Mouse (Mus musculus): ENCODE measurements around the gene Phtf2. TPM values are rescaled to one million over a fixed set of nuclear protein-coding genes. Genes with fewer than 3 reads are reported as not detected.
A peak's percentile ranks its signal among the peaks of the same experiment; 100 is the strongest.

The Phtf2 gene
- total RNA-seq, 2 experiments from 2014 or later, result 14.9 to 23.1 TPM

DNA sequence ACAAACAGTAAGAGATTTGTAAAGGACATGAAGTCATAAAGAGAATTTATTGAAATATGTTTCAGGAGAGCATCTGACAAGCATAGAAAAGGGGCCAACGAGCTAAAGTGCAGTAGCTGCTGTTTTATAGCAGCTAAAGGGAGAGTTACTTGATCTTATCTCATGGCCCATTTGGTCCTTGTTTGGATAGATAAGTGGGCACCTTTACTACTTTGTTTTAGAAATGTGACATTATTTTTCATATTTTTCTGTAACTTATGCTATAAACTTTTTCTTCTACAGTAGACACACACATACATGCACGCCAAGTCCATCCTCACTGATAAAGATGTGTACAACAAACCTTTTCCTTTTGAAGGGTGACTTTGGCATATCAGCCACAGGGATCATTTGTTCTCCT is 23.5 kb upstream of the Phtf2 start:
- Histone ChIP-seq H3K4me3 (no peak overlapping the region), H3K27ac (no peak overlapping the region)
- intact Hi-C loops (cut with DNase I), result no loop called here
- TF ChIP-seq CTCF (IDR thresholded peaks at IDR 0.05), result no peak
- no peak for DNase-seq (ENCODE audit: extremely low spot score in 1 of 2, low spot score in 2 of 2)

DNA sequence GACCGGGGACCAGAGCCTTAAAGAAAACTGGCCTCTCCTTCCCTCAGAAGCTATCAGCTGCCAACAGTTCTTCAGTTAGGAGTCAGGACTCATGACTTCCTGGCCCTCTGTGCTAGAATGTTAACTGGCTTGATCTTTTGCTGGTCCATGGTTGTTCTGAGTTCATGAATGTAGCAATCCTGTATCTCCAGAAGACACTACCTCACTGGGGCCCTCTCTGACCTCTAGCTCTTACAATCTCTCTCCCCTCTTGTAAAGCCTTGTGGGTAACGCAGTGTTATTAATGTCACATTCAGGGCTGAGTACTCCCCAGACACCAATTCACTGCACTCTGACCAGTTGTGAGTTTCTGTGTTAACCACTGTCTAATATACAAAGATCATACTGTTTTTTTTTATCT is 22.7 kb upstream of the Phtf2 start:
- H3K27ac ChIP-seq, result no peak overlapping the region
- intact Hi-C loops (cut with DNase I), result no loop called here
- DNase-seq (ENCODE audit: extremely low spot score in 1 of 2, low spot score in 2 of 2), result no peak
- no peak overlapping the region for H3K4me3 ChIP-seq
- no peak for TF ChIP-seq CTCF (IDR thresholded peaks at IDR 0.05)

DNA sequence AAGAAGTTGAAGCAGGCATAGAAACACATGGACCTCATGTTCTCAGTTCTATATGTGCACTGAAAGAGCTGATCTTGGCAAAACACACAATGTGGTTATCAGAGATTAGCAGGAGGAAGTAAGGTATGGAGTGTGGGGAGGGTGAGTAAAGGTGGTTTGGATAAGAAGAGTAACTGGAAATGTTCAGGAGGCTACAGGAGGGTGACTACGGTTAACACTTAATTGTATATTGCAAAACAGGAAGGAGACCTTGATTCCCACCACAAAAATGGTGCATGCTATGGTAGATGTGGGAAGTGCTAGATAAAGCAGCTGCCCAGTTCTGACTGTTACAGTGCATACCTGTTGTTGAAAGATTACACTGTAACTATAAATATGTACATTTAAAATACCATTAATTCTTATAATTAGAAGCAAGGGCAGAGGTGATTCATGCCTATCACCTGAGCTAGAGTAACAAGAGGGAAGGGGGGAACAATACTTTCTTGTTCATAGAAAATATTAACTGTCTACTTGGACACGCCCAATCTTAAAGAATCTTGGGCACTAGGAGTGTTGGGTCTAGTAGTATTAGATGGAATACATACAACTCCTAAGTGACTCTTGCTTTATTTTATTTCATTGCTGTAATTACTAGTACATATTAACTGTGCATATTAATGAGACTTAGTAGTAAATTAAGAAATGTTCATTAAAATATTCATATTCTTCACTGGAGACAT is 15.7 kb upstream of the Phtf2 start:
- no peak for TF ChIP-seq CTCF (IDR thresholded peaks at IDR 0.05)
- DNase-seq (ENCODE audit: extremely low spot score in 1 of 2, low spot score in 2 of 2), result no peak
- intact Hi-C loops (cut with DNase I), result no loop called here
- Histone ChIP-seq H3K27ac (no peak overlapping the region), H3K4me3 (no peak overlapping the region)

DNA sequence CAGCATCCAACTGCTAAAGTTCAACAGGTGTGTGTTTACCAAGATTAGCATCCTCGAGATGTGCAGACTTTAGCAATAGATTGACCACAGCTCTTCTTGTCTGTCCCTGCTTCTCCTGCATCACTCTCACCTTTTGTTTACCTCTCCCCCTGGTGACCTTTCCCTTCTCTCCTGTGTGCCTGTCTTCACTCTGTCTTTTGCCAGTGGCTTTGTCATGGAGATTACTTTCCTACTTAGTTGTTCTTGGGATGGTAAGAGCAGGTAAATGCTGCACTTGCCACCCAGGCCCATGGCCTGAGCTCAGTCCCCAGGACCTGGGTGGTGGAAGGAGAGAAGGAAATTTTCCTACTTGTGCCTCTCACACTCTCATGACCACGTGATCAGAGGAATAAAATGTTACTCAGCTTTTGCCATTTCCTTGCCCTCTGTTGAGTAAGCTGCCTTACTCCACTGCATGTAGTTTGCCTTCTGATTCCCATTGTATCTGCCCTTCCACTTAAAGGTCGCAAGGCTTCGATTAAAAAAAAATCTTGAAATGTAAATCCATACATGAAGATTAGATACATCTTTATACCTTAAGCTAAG is 2.2 kb upstream of the Phtf2 start:
- TF ChIP-seq CTCF (IDR thresholded peaks at IDR 0.05), result no peak
- no peak for DNase-seq (ENCODE audit: extremely low spot score in 1 of 2, low spot score in 2 of 2)
- intact Hi-C loops (cut with DNase I), result no loop called here
- no peak overlapping the region for H3K27ac ChIP-seq
- no peak overlapping the region; the same call in 1 of the 2 replicates for H3K4me3 ChIP-seq

DNA sequence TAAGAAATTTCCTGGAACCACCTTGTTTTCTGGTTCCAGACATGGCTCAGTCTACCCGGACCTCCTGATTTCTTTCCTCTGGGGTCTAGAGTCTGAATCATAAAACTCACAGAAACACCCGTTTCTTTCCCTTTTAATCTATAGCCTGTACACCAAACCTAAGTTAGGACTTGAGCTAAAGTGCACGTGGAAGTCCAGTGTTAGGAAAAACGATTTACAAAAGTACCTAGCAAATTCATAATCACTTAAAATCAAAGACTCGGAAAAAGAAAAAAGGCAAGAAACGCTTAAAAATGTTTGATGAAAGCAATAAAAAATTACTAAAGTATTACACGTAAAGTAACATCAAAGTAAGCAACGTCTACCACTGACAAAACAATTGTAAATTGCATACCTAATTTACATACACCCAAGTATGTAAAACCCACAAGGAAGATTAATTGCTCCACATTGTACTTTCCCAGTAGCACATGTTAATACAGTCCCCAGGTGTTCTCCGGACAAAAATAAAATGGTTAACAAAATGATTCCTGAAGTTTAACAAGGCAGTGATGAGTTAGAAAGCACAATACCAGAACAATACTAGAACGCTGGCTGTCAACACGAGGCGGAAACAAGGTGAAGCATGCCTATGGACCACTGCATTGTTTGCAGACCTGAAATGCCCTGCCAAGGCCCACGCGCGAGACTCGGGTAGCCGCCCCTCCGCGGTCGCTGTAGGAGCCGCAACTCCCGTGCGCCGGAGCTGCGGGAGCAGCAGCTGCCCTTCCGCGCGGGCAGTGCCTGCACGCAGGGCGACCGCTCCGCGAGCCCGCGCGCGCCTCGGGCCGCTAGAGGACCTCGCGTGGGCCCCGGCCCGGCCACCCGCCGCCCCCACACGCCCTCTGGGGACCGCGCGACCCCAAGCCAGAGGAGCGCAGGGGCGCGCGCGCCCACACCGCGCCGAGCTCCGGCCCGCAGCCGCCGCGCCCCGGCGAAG is 838 bp downstream of the Phtf2 start:
- no peak; the same call in 1 of the 2 replicates for TF ChIP-seq CTCF (IDR thresholded peaks at IDR 0.05)
- peak overlapping the region; percentile 81 for H3K4me3 ChIP-seq
- intact Hi-C loops (cut with DNase I), result no loop called here
- DNase-seq (ENCODE audit: extremely low spot score in 1 of 2, low spot score in 2 of 2), result peak; percentile 54 to 56
- 0 out of 2 replicates have a peak overlapping the region, but pooled peaks have one; percentile 24 for H3K27ac ChIP-seq

DNA sequence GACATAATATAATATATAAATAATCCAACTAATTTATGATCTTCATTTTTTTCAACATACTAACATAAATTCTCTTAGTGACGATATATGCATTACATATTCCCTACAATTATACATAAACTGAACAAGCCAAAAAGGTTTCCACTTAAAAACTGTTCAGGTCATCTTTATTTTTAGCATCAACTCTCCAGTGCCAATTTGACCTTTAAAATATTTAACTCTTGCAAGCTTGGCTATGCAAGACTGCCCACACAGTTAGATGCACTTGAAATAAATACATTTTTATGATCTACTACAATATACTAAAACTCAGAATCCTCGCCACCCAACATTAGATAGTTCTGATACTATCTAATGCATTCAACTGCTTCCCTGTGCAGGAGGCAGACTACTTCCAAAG is 1.5 kb downstream of the Phtf2 start:
- Histone ChIP-seq H3K4me3 (peak overlapping the region; percentile 81), H3K27ac (no peak overlapping the region)
- no peak for DNase-seq (ENCODE audit: extremely low spot score in 1 of 2, low spot score in 2 of 2)
- TF ChIP-seq CTCF (IDR thresholded peaks at IDR 0.05), result no peak
- intact Hi-C loops (cut with DNase I), result no loop called here

DNA sequence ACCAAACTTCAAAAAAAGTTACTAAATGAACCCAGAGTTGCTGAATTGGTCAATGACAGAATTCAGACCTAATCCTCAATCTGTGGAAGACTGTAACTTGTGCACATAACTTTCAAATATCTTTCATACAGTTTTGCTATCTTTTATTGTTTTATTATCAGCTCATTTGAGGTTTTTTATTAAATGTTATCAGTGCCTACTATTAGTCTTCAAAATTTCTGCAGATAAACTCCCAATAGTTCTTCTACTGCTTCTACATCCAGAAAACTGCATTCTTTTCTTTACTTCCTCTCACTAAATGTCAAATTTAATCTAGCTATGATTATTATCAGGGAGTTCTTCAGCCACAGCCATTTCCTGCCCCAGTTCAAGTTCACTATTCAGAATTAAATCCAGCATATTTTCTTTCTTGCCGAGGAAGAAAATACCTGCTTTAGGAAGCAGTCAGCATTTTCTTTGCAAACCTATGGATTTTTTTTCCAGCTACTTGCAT is 4.9 kb downstream of the Phtf2 start:
- intact Hi-C loops (cut with DNase I), result no loop called here
- TF ChIP-seq CTCF (IDR thresholded peaks at IDR 0.05), result no peak
- DNase-seq (ENCODE audit: extremely low spot score in 1 of 2, low spot score in 2 of 2), result no peak
- Histone ChIP-seq H3K27ac (no peak overlapping the region), H3K4me3 (no peak overlapping the region)

DNA sequence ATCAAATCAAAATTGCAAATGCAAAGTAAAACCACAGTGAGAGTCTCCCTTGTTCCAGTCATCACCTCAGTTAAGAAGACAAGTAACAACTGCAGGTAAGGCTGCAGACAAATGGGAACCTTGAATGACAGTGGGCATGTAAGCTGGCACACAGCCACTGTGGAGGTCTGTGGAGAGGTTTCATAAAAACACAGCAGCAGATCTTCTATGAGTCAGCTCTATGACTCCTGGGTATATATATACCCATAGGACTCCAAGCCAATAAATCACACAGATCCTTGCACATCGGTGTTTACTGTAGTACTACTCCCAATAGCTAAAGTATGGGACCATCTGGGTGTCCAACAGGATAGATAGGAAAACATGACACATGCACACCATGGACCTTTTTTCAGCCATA is 8.8 kb downstream of the Phtf2 start:
- H3K27ac ChIP-seq, result no peak overlapping the region
- TF ChIP-seq CTCF (IDR thresholded peaks at IDR 0.05), result no peak
- no peak for DNase-seq (ENCODE audit: extremely low spot score in 1 of 2, low spot score in 2 of 2)
- no peak overlapping the region for H3K4me3 ChIP-seq
- intact Hi-C loops (cut with DNase I), result no loop called here

DNA sequence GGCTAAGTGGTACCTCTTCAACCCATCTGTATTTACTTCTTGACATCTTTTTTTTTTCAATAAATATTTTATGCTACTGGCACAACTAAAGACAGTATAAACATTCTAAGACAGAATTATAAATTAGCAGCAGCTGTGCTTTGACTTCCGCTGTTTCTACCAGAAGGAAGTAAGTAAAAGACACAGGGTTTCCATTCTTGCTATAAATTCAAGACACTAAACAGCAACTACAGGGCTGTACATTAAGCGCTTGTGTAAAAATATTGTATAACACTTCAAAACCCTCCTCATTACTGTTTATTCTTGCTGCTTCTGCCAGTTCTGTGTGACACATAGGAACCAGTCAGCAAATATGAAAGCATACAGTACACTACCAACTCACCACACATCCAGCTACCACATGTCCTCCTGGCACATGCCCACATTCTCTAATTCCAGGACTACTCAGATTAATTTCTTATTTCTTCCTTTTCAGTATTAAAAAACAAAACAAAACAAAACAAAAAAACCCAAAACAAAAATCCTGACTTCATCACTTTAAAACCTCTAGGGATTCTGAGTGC is 16.6 kb downstream of the Phtf2 start:
- Histone ChIP-seq H3K27ac (no peak overlapping the region), H3K4me3 (no peak overlapping the region)
- intact Hi-C loops (cut with DNase I), result no loop called here
- DNase-seq (ENCODE audit: extremely low spot score in 1 of 2, low spot score in 2 of 2), result no peak
- no peak for TF ChIP-seq CTCF (IDR thresholded peaks at IDR 0.05)

DNA sequence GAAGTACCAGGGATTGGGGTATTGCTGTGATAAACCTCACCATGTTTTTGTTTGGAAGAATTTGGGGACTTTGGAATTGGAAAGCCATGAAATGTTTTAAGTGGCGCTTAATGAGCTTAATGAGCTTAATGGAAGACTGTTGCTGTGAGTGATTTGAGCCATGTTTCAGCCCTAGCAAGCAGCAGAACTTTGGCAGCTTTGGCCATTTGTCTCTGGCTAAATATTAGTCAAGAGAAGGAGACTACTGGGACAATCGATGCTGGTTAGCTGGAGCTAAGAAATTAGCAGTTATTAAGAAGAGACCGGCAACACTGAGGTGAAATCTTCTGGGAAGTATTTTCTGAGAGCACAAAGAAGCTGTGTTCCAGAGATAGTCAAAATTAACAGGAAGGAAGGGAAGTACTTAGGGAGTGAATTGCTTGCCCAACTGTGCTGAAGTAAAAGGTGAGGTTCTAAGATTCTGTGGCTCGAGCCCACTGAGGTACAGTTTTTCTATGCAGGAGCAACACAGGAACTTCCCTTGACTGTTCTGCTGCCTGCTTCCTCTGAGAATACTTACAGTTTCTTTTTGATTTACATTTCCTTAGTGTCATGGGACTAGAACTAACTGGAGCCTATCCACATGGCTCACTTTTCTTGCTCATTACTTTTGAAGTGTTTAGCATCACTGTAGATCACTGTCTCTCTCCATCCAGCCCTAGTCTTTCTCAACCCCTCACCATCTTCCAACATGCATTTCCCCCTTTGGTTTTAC is 17.5 kb downstream of the Phtf2 start:
- intact Hi-C loops (cut with DNase I), result no loop called here
- H3K4me3 ChIP-seq, result no peak overlapping the region
- DNase-seq (ENCODE audit: extremely low spot score in 1 of 2, low spot score in 2 of 2), result no peak
- H3K27ac ChIP-seq, result no peak overlapping the region
- TF ChIP-seq CTCF (IDR thresholded peaks at IDR 0.05), result no peak

DNA sequence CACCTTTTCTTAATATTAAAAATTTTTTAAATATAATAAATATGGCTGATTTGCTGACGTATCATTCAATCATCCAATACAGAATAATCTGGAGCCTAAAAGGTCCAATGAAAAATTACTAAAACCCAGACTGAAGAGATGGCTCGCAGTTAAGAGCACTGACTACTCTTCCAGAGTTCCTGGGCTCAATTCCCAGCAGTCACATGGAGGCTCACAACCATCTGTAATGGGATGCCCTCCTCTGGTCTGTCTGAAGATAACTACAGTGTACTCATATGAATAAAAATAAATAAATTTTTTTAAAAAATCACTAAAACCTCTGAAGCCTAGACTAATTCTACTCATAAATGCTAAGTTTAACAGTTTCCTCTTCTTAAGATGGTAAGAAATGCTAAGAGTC is 20.0 kb downstream of the Phtf2 start:
- Histone ChIP-seq H3K4me3 (no peak overlapping the region), H3K27ac (no peak overlapping the region)
- DNase-seq (ENCODE audit: extremely low spot score in 1 of 2, low spot score in 2 of 2), result no peak
- TF ChIP-seq CTCF (IDR thresholded peaks at IDR 0.05), result no peak
- intact Hi-C loops (cut with DNase I), result no loop called here
